In the genomic region with DNA sequence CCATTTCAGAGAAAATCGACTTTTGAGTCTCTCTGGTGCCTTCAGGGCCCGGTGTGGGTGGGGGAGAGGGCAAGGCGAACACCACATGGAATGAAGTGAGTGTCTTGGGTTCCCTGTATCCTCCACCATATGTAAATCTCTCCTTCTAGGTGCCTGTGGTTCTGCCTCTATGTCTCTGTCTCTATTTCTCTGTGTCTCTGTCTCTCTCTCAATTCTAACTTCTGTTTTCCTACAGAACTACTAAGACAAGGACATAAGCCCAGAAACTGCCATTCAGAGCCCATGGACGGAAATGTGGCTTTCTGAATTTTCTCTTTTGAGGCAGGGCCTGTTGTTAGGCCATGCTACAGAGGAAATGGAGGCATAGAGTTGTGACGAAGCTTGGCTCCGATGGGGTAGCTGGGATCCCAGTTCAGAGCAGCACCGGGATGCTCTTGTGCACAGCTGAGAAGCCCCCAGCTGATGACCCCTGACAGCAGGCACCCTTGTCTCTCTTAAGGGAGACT, we compare ENCODE assay signal across 8 mouse cellular contexts.
A peak's percentile ranks its signal among the peaks of the same experiment; 100 is the strongest.
DNase-seq lines count a peak whose midpoint lies in the region; ATAC-seq and TF ChIP-seq lines count a peak whose summit lies in the region.

No protein-coding gene starts in this region.

- peak overlapping the region; percentile 60 for H3K9ac ChIP-seq in kidney, embryonic 16.5 days (replicated peaks; ENCODE audit: low read length)
- H3K9ac ChIP-seq in embryonic facial prominence, embryonic 11.5 days (replicated peaks; ENCODE audit: low read length), result peak overlapping the region; percentile 47
- no peak overlapping the region; the same call in 1 of the 2 replicates for H3K9ac ChIP-seq in hindbrain, postnatal 0 days (replicated peaks; ENCODE audit: low read length)
- peak overlapping the region; percentile 41; the same call in 1 of the 2 replicates for H3K9ac ChIP-seq in midbrain, embryonic 15.5 days

- no peaks in the 10 kb centered on the region for H3K36me3 ChIP-seq in kidney, embryonic 16.5 days (ENCODE audit: insufficient read depth, low read length)
- no peaks in the 10 kb centered on the region for H3K36me3 ChIP-seq in embryonic facial prominence, embryonic 11.5 days (replicated peaks; ENCODE audit: control insufficient read depth, insufficient read depth, low read depth, low read length)
- no peaks in the 10 kb centered on the region for H3K36me3 ChIP-seq in hindbrain, postnatal 0 days (ENCODE audit: insufficient read depth, low read length)
- H3K36me3 ChIP-seq in midbrain, embryonic 15.5 days (replicated peaks), result no peaks in the 10 kb centered on the region

- no peak overlapping the region for H3K27ac ChIP-seq in kidney, embryonic 16.5 days (ENCODE audit: low read length)
- H3K27ac ChIP-seq in embryonic facial prominence, embryonic 11.5 days (replicated peaks; ENCODE audit: low read depth, low read length), result no peak overlapping the region
- no peak overlapping the region for H3K27ac ChIP-seq in hindbrain, postnatal 0 days
- no peak overlapping the region for H3K27ac ChIP-seq in midbrain, embryonic 15.5 days

- TF ChIP-seq CTCF in hindbrain, postnatal 0 days (IDR thresholded peaks at IDR 0.05; ENCODE audit: low read depth), result no peak

- peak overlapping the region; percentile 53 for H3K4me3 ChIP-seq in kidney, embryonic 16.5 days (ENCODE audit: low read length)
- H3K4me3 ChIP-seq in embryonic facial prominence, embryonic 11.5 days (ENCODE audit: low read depth, low read length), result peak overlapping the region; percentile 37
- peak overlapping the region; percentile 42 for H3K4me3 ChIP-seq in hindbrain, postnatal 0 days (ENCODE audit: low read length)
- peak overlapping the region; percentile 38 for H3K4me3 ChIP-seq in midbrain, embryonic 15.5 days

- no peak for DNase-seq in kidney, adult 9 months
- no peak for DNase-seq in embryonic facial prominence, embryonic 11.5 days (ENCODE audit: low spot score)
- DNase-seq in hindbrain, postnatal 0 days (ENCODE audit: low spot score), result no peak
- no peak for DNase-seq in cerebellum, adult 11-12 months
- DNase-seq in urinary bladder, adult 2 months (ENCODE audit: low spot score), result no peak
- no peak for DNase-seq in cerebellum, adult 9-11 months

- no peaks in the 10 kb centered on the region; the same call in 1 of the 2 replicates for H3K27me3 ChIP-seq in kidney, embryonic 16.5 days (ENCODE audit: insufficient read depth, low read length)
- H3K27me3 ChIP-seq in embryonic facial prominence, embryonic 11.5 days (ENCODE audit: control insufficient read depth, insufficient read depth, low read length), result no peaks in the 10 kb centered on the region
- peaks cover 26% of the 10 kb centered on the region; the same call in 1 of the 2 replicates for H3K27me3 ChIP-seq in hindbrain, postnatal 0 days (ENCODE audit: insufficient read depth, low read length)
- H3K27me3 ChIP-seq in midbrain, embryonic 15.5 days (replicated peaks), result peaks cover 18% of the 10 kb centered on the region; the same call in 1 of the 2 replicates

- H3K9me3 ChIP-seq in kidney, embryonic 16.5 days (ENCODE audit: low read length), result no peaks in the 10 kb centered on the region
- H3K9me3 ChIP-seq in embryonic facial prominence, embryonic 11.5 days (replicated peaks; ENCODE audit: control insufficient read depth, low read length), result no peaks in the 10 kb centered on the region
- no peaks in the 10 kb centered on the region for H3K9me3 ChIP-seq in hindbrain, postnatal 0 days (ENCODE audit: low read length)
- no peaks in the 10 kb centered on the region for H3K9me3 ChIP-seq in midbrain, embryonic 15.5 days

- H3K4me2 ChIP-seq in kidney, embryonic 16.5 days (replicated peaks; ENCODE audit: low read depth, low read length), result peak overlapping the region; percentile 73
- peak overlapping the region; percentile 80 for H3K4me2 ChIP-seq in embryonic facial prominence, embryonic 11.5 days (ENCODE audit: low read depth, low read length)
- peak overlapping the region; percentile 83 for H3K4me2 ChIP-seq in hindbrain, postnatal 0 days (ENCODE audit: low read depth, low read length)
- H3K4me2 ChIP-seq in midbrain, embryonic 15.5 days, result peak overlapping the region; percentile 63

- no peaks in the 10 kb centered on the region for H3K4me1 ChIP-seq in kidney, embryonic 16.5 days (ENCODE audit: insufficient read depth, low read length)
- no peaks in the 10 kb centered on the region for H3K4me1 ChIP-seq in embryonic facial prominence, embryonic 11.5 days (ENCODE audit: control insufficient read depth, insufficient read depth, low read length)
- peaks cover 3% of the 10 kb centered on the region; the same call in 1 of the 2 replicates for H3K4me1 ChIP-seq in hindbrain, postnatal 0 days (ENCODE audit: insufficient read depth, low read length)
- peaks cover 16% of the 10 kb centered on the region for H3K4me1 ChIP-seq in midbrain, embryonic 15.5 days

- 48% methylated on average over 7 of the region's 7 CpGs for WGBS in kidney, embryonic 16.5 days
- WGBS in embryonic facial prominence, embryonic 11.5 days, result 34% methylated on average over 7 of the region's 7 CpGs
- 33% methylated on average over 7 of the region's 7 CpGs for WGBS in hindbrain, postnatal 0 days
- 30% methylated on average over 7 of the region's 7 CpGs for WGBS in midbrain, embryonic 15.5 days

- no peak for ATAC-seq in kidney, embryonic 16.5 days (ENCODE audit: low FRiP score, low TSS enrichment)
- no peak for ATAC-seq in embryonic facial prominence, embryonic 11.5 days (replicated peaks; ENCODE audit: insufficient number of reproducible peaks, low FRiP score, low TSS enrichment, low read depth)
- ATAC-seq in hindbrain, postnatal 0 days, result no peak
- ATAC-seq in midbrain, embryonic 15.5 days (replicated peaks), result no peak
